Mouse (Mus musculus): Measurements from ENCODE around the gene Ttc38. TPM values are rescaled to one million over a fixed set of nuclear protein-coding genes. Genes with fewer than 3 reads are reported as not detected.

The Ttc38 gene
- polyA plus RNA-seq, 1 experiment, result 8.5 TPM

- no peak overlapping the region for H3K27ac ChIP-seq (ENCODE audit: control insufficient read depth, insufficient read depth, low read length)
- TF ChIP-seq CTCF (IDR thresholded peaks at IDR 0.05; ENCODE audit: borderline replicate concordance, control insufficient read depth, extremely low read depth, insufficient read depth, low read length, poor library complexity) (peak; percentile 11; the same call in 1 of the 2 replicates), POLR2A (IDR thresholded peaks at IDR 0.05; ENCODE audit: control insufficient read depth, extremely low read depth, insufficient read depth, low read length, poor library complexity) (no peak)
- H3K4me1 ChIP-seq (replicated peaks; ENCODE audit: control insufficient read depth, insufficient read depth, low read length), result peaks cover 4% of the 10 kb centered on the region
- H3K4me3 ChIP-seq (ENCODE audit: control insufficient read depth, insufficient read depth, low read length), result no peak overlapping the region
- H3K36me3 ChIP-seq (ENCODE audit: control insufficient read depth, insufficient read depth, low read length), result no peaks in the 10 kb centered on the region
- no peak for DNase-seq
- WGBS, result 91% methylated on average over 8 of the region's 8 CpGs
- H3K27me3 ChIP-seq (ENCODE audit: control insufficient read depth, insufficient read depth, low read length), result no peaks in the 10 kb centered on the region
Measured at GRCm38 (mm10) chr15:85903826-85904225, 71.7 kb downstream of the Ttc38 start.

Other genes with a start within 250 kb of the Ttc38 start
- gene Wnt7b, start 249.8 kb upstream of the Ttc38 start, polyA plus RNA-seq (2012; rRNA removed), result 3.4 and 3.8 TPM in 2 replicates
- 1.3 and 1.9 TPM in 2 replicates for gene Ppara, start 97.3 kb upstream of the Ttc38 start, polyA plus RNA-seq (2012; rRNA removed)
- gene Cdpf1, start 20.6 kb upstream of the Ttc38 start, polyA plus RNA-seq (2012; rRNA removed), result 43.8 and 49.3 TPM in 2 replicates
- gene Pkdrej, start 10.6 kb upstream of the Ttc38 start, polyA plus RNA-seq (2012; rRNA removed), result 0.07 TPM in 1 of 2 replicates, not detected in the other
- gene Gtse1, start 27.4 kb downstream of the Ttc38 start, polyA plus RNA-seq (2012; rRNA removed), result 39.6 and 52.5 TPM in 2 replicates
- 34.7 and 39.1 TPM in 2 replicates for gene Trmu, start 47.0 kb downstream of the Ttc38 start, polyA plus RNA-seq (2012; rRNA removed)
- gene Celsr1, start 201.5 kb downstream of the Ttc38 start, polyA plus RNA-seq (2012; rRNA removed), result 40.0 and 47.8 TPM in 2 replicates
- gene Gramd4, start 225.4 kb downstream of the Ttc38 start, polyA plus RNA-seq (2012; rRNA removed), result 35.1 and 37.1 TPM in 2 replicates